Mouse (Mus musculus) erythroid progenitor cell, adult 5-6 weeks (primary cell): ENCODE data around the gene Aldh16a1. TPM values are rescaled to one million over a fixed set of nuclear protein-coding genes. Genes with fewer than 3 reads are reported as not detected.
"Not testable (repeated sequence)": the region's sequence is repeated elsewhere in the genome, so short reads cannot be mapped to it uniquely, and the experiment has no call there.

ENCODE experiments used
- ATAC-seq: replicated peaks from 2 replicates; pipeline ENCODE4 v1.8.0; 2016; ENCODE audit warnings: moderate number of reproducible peaks, mild to moderate bottlenecking, moderate TSS enrichment, inconsistent platforms; ENCODE audit not compliant: poor library complexity, low FRiP score, severe bottlenecking
- total RNA-seq, 2 experiments: library from RNA; stranded (forward) in 1 of 2; stranded (reverse) in 1 of 2; fragments of 150-400 nt in 1 of 2; fragments of 186-747, 209-891 nt in 1 of 2; gene quantifications; 2 replicates each; pipeline versions ENCODE4 v1.2.3 to v1.2.4; 2015 to 2017; ENCODE audit warnings: low replicate concordance in 2 of 2

Aldh16a1 gene
- total RNA-seq, 2 experiments from 2014 or later = 12.4 to 29.3 TPM

- ATAC-seq = peak; percentile 80
Observed at GRCm38 (mm10) chr7:45124224-45125143, 29.9 kb downstream of the Aldh16a1 start, which contains the start of gene Rps11. Rps11 (minus strand) TSS chr7:45124439.

GRCm38 (mm10) chr7:45123186-45123570 lies 31.2 kb downstream of the Aldh16a1 start:
- ATAC-seq = no peak

GRCm38 (mm10) chr7:45122561-45123185 lies 31.7 kb downstream of the Aldh16a1 start:
- no peak for ATAC-seq

- ATAC-seq = no peak
Observed at GRCm38 (mm10) chr7:45121966-45122365, 32.4 kb downstream of the Aldh16a1 start.

- no peak for ATAC-seq
Observed at GRCm38 (mm10) chr7:45121404-45121803, 33.0 kb downstream of the Aldh16a1 start.

- no peak for ATAC-seq
Observed at GRCm38 (mm10) chr7:45119780-45120709, 34.3 kb downstream of the Aldh16a1 start.

- ATAC-seq = no peak
Observed at GRCm38 (mm10) chr7:45118336-45118735, 36.0 kb downstream of the Aldh16a1 start.

- ATAC-seq = no peak
Observed at GRCm38 (mm10) chr7:45117566-45117965, 36.8 kb downstream of the Aldh16a1 start.

GRCm38 (mm10) chr7:45113476-45113875 lies 40.9 kb downstream of the Aldh16a1 start:
- ATAC-seq = no peak

- no peak for ATAC-seq
Observed at GRCm38 (mm10) chr7:45112529-45112928, 41.9 kb downstream of the Aldh16a1 start.

- no peak for ATAC-seq
Observed at GRCm38 (mm10) chr7:45111940-45112339, 42.4 kb downstream of the Aldh16a1 start.

- ATAC-seq = not testable (repeated sequence)
Observed at GRCm38 (mm10) chr7:45110089-45110488, 44.3 kb downstream of the Aldh16a1 start.

- no peak for ATAC-seq
Observed at GRCm38 (mm10) chr7:45107052-45107645, 47.2 kb downstream of the Aldh16a1 start.

- ATAC-seq = no peak
Observed at GRCm38 (mm10) chr7:45106441-45106840, 47.9 kb downstream of the Aldh16a1 start.

GRCm38 (mm10) chr7:45105491-45105890 lies 48.9 kb downstream of the Aldh16a1 start:
- no peak for ATAC-seq

GRCm38 (mm10) chr7:45104941-45105340 lies 49.4 kb downstream of the Aldh16a1 start:
- ATAC-seq = no peak

GRCm38 (mm10) chr7:45103652-45104180 lies 50.7 kb downstream of the Aldh16a1 start, which contains the start of gene Fcgrt:
Fcgrt (minus strand) TSS chr7:45103851.
- no peak; the same call in 1 of the 2 replicates for ATAC-seq

GRCm38 (mm10) chr7:45102940-45103585 lies 51.3 kb downstream of the Aldh16a1 start:
- ATAC-seq = no peak

- no peak for ATAC-seq
Observed at GRCm38 (mm10) chr7:45102441-45102840, 51.9 kb downstream of the Aldh16a1 start.
